Mouse (Mus musculus) small intestine, adult 2 months (tissue): ENCODE measurements at regions not wholly inside any gene's neighbourhood (a gene's known extent, or its start where the extent isn't known, plus 50 kb on each side); places are given as distances from the start of the nearest gene placed in this dataset.

Source experiments
- CTCF ChIP-seq: fragments of 200-500 bp; IDR thresholded peaks from 2 replicates; pipeline ENCODE4 v1.5.1; 2012; ENCODE audit warnings: low read depth, mild to moderate bottlenecking, control low read depth, inconsistent platforms, low read length, moderate library complexity, mixed read lengths; ENCODE audit not compliant: insufficient replicate concordance, insufficient read length; ENCODE audit errors: extremely low read depth
- POLR2A ChIP-seq: fragments of 200-500 bp; IDR thresholded peaks from 2 replicates; pipeline ENCODE4 v1.6.1; 2012; ENCODE audit warnings: low read depth, mild to moderate bottlenecking, control low read depth, inconsistent platforms, low read length, moderate library complexity

DNA sequence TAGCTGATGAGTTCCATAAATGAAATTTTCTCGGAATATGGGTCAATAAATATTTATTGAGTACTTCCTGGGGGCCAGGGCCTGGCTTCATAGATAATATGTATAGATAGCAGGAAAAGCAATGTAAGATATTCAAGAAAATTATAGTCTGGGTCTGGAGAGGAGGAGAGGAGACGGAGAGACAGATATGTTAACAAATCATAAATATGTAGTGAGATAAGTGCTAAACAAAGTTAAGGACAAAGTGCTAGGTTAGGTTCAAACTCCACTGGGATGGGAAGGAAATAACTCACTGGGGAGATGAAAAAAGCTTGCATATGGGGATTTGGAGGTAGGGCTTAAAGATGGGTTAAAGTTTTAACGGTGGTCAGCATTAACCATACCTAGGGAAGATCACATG, 220.2 kb upstream of the Prep start:
- TF ChIP-seq CTCF (no peak), POLR2A (no peak)
